Mouse (Mus musculus): Measurements from ENCODE around the gene Olfr821.
"Not testable (repeated sequence)": the region's sequence is repeated elsewhere in the genome, so short reads cannot be mapped to it uniquely, and the experiment has no call there.

Gene Olfr821

GRCm38 (mm10) chr10:130030048-130030447 is at the start of gene Olfr821:
Gene Olfr821 (plus strand): TSS chr10:130030348.
- DNase-seq = no peak

GRCm38 (mm10) chr10:129981867-129982266 is 48.3 kb upstream of the Olfr821 start:
- not testable (repeated sequence) for DNase-seq

- DNase-seq = not testable (repeated sequence)
These were observed 45.2 kb upstream of the Olfr821 start, which contains the start of gene Gm10310 for GRCm38 (mm10) chr10:129984962-129985361. Gene Gm10310 (minus strand): TSS chr10:129985062.

- DNase-seq = not testable (repeated sequence)
These were observed 26.0 kb upstream of the Olfr821 start for GRCm38 (mm10) chr10:130004104-130004503.

- not testable (repeated sequence) for DNase-seq
These were observed 24.8 kb upstream of the Olfr821 start for GRCm38 (mm10) chr10:130005366-130005765.

- no peak for DNase-seq
These were observed 17.8 kb upstream of the Olfr821 start, which contains the start of gene Olfr820 for GRCm38 (mm10) chr10:130012321-130012720. Gene Olfr820 (plus strand): TSS chr10:130012621.

GRCm38 (mm10) chr10:130037096-130037495 is 6.9 kb downstream of the Olfr821 start:
- no peak for DNase-seq

GRCm38 (mm10) chr10:130070910-130071309 is 40.8 kb downstream of the Olfr821 start, which contains the start of gene Olfr822:
Gene Olfr822 (plus strand): TSS chr10:130071210.
- DNase-seq = no peak
